Mouse (Mus musculus) stomach, postnatal 0 days (tissue): ENCODE measurements at regions not wholly inside any gene's neighbourhood (a gene's known extent, or its start where the extent isn't known, plus 50 kb on each side); places are given as distances from the start of the nearest gene placed in this dataset.

Experiments
- CTCF ChIP-seq: IDR thresholded peaks from 2 replicates; pipeline ENCODE4 v1.5.1; 2016; ENCODE audit warnings: antibody characterized with exemption, low read depth, mild to moderate bottlenecking, moderate library complexity
- EP300 ChIP-seq: optimal IDR thresholded peaks from 2 replicates; pipeline ENCODE3; 2016; ENCODE audit warnings: antibody characterized with exemption

GRCm38 (mm10) chr13:25993526-25993925 lies 723.2 kb upstream of the Nrsn1 start:
- no peak for TF ChIP-seq EP300
- TF ChIP-seq CTCF: no peak
